Mouse (Mus musculus) limb, embryonic 15.5 days (tissue): ENCODE measurements around the gene Mme. TPM values are rescaled to one million over a fixed set of nuclear protein-coding genes. Genes with fewer than 3 reads are reported as not detected.

ENCODE experiments used
- ATAC-seq: fragments of 200-750 bp; cut with Nextera tagmentation; 2 replicates; pipeline ENCODE4 v1.8.0; 2017; ENCODE audit warnings: low read depth, moderate TSS enrichment; ENCODE audit not compliant: insufficient number of reproducible peaks, low FRiP score, low TSS enrichment
- H3K27ac ChIP-seq: fragments of 300-500 bp; sonication (generic); 2 replicates; pipeline ENCODE4 v1.5.1; 2015; ENCODE audit warnings: moderate library complexity, mild to moderate bottlenecking, inconsistent platforms
- H3K27me3 ChIP-seq: fragments of 300-500 bp; sonication (generic); 2 replicates; pipeline ENCODE4 v1.6.1; 2015; ENCODE audit warnings: inconsistent platforms
- H3K36me3 ChIP-seq: fragments of 300-500 bp; sonication (generic); 2 replicates; pipeline ENCODE4 v1.6.1; 2015; ENCODE audit warnings: inconsistent platforms
- H3K4me1 ChIP-seq: fragments of 300-500 bp; sonication (generic); 2 replicates; pipeline ENCODE4 v1.6.1; 2015; ENCODE audit warnings: inconsistent platforms
- H3K4me2 ChIP-seq: fragments of 300-500 bp; sonication (generic); 2 replicates; pipeline ENCODE4 v1.6.1; 2015; ENCODE audit warnings: mild to moderate bottlenecking, inconsistent platforms
- H3K4me3 ChIP-seq: fragments of 300-500 bp; sonication (generic); 2 replicates; pipeline ENCODE4 v1.5.1; 2015; ENCODE audit warnings: mild to moderate bottlenecking, inconsistent platforms
- H3K9ac ChIP-seq: fragments of 300-500 bp; sonication (generic); 2 replicates; pipeline ENCODE4 v1.6.1; 2015; ENCODE audit warnings: inconsistent platforms
- H3K9me3 ChIP-seq: fragments of 300-500 bp; sonication (generic); 2 replicates; pipeline ENCODE4 v1.6.1; 2016; ENCODE audit warnings: inconsistent platforms
- WGBS: fragments of 180-500 bp; shearing (Covaris S2); methylation state at CpG from one replicate; pipeline ENCODE4 v1.1.7; 2015; 5-methylcytosine and 5-hydroxymethylcytosine counted together
- polyA plus RNA-seq: library from polyadenylated mRNA; unstranded; fragments of >200 nt; fragmentation: Nextera tagmentation; extraction: Ambion mirVana; gene quantifications from 2 replicates; pipeline ENCODE4 v1.2.1, GENCODE M21; 2015

Mme gene
- polyA plus RNA-seq, result 37.0 and 42.8 TPM in 2 replicates

- no peak within 1 kb of the TSS for H3K27ac ChIP-seq
- no peak within 1 kb of the TSS for H3K9ac ChIP-seq
- H3K4me2 ChIP-seq, result no peak within 1 kb of the TSS
- H3K27me3 ChIP-seq, result no peaks in the 10 kb centered on the region
- ATAC-seq, result no peak
- WGBS, result 55% methylated on average over 7 of the region's 7 CpGs
- no peaks in the 10 kb centered on the region for H3K9me3 ChIP-seq
- no peaks in the 10 kb centered on the region for H3K4me1 ChIP-seq
- H3K4me3 ChIP-seq, result no peak within 1 kb of the TSS
- H3K36me3 ChIP-seq, result no peaks in the 10 kb centered on the region
Observed at GRCm38 (mm10) chr3:63241099-63241587, at the start of gene Mme. TSS of gene Mme (plus strand) at chr3:63241537.

DNA sequence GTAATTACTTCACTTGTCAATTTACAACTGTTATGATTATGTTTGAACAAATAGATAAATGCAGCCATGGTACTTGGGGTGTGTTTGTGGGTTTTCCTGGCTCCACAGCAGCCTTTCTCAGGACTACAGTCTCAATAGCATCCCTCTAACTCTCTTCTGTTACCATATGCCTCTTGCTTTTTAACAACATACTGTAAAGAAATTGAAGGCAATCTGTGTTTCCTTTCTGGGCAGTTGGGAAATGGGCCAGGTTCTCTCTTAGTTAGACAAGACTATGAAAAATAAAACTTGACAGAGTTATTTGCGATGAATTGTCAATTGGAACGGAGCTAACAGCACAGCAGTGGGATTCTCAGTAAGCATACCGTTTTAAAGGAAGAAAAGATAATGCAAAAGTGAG, 44.8 kb upstream of the Mme start:
- Histone ChIP-seq H3K36me3 (no peaks in the 10 kb centered on the region), H3K27me3 (no peaks in the 10 kb centered on the region), H3K9ac (no peak overlapping the region), H3K27ac (no peak overlapping the region), H3K4me1 (no peaks in the 10 kb centered on the region), H3K4me3 (no peak overlapping the region), H3K4me2 (no peak overlapping the region), H3K9me3 (no peaks in the 10 kb centered on the region)
- no peak for ATAC-seq
- WGBS, result 71% methylated on average over 3 of the region's 3 CpGs

DNA sequence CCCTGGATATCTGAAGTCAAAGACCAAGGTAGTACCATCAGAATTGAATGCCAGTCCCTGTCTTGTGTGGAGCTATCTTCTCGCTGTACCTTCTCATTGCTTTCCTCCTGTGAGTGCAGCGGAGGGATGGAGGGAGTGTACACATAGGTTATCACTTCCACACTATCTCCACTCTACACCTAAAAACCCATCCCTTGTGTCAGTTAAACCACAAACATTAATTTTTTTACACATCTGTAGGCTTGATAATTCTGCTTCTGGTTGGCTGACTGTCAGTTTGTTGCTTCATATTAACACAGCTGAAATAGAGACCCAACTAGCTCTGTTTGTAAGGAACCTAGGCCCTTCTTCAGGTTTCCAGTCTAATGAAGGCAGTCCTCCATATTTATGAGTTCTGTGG, 43.3 kb upstream of the Mme start:
- H3K36me3 ChIP-seq, result no peaks in the 10 kb centered on the region
- H3K4me3 ChIP-seq, result no peak overlapping the region
- no peak overlapping the region for H3K9ac ChIP-seq
- no peaks in the 10 kb centered on the region for H3K27me3 ChIP-seq
- no peak for ATAC-seq
- 98% methylated on average over 2 of the region's 2 CpGs for WGBS
- H3K4me1 ChIP-seq, result no peaks in the 10 kb centered on the region
- H3K27ac ChIP-seq, result no peak overlapping the region
- no peaks in the 10 kb centered on the region for H3K9me3 ChIP-seq
- H3K4me2 ChIP-seq, result no peak overlapping the region

GRCm38 (mm10) chr3:63221867-63222591, 19.3 kb upstream of the Mme start:
- no peak overlapping the region for H3K4me3 ChIP-seq
- ATAC-seq, result no peak
- H3K9me3 ChIP-seq, result no peaks in the 10 kb centered on the region
- WGBS, result 76% methylated on average over 4 of the region's 4 CpGs
- H3K27ac ChIP-seq, result no peak overlapping the region
- no peaks in the 10 kb centered on the region for H3K36me3 ChIP-seq
- no peak overlapping the region for H3K4me2 ChIP-seq
- H3K27me3 ChIP-seq, result no peaks in the 10 kb centered on the region
- no peak overlapping the region for H3K9ac ChIP-seq
- H3K4me1 ChIP-seq, result no peaks in the 10 kb centered on the region

GRCm38 (mm10) chr3:63223676-63224075, 17.7 kb upstream of the Mme start:
- no peaks in the 10 kb centered on the region for H3K27me3 ChIP-seq
- H3K36me3 ChIP-seq, result no peaks in the 10 kb centered on the region
- no peak overlapping the region for H3K9ac ChIP-seq
- no peak overlapping the region for H3K4me2 ChIP-seq
- WGBS, result 78% methylated on average over 1 of the region's 1 CpGs
- H3K4me3 ChIP-seq, result no peak overlapping the region
- no peak overlapping the region for H3K27ac ChIP-seq
- no peak for ATAC-seq
- no peaks in the 10 kb centered on the region for H3K4me1 ChIP-seq
- H3K9me3 ChIP-seq, result no peaks in the 10 kb centered on the region

DNA sequence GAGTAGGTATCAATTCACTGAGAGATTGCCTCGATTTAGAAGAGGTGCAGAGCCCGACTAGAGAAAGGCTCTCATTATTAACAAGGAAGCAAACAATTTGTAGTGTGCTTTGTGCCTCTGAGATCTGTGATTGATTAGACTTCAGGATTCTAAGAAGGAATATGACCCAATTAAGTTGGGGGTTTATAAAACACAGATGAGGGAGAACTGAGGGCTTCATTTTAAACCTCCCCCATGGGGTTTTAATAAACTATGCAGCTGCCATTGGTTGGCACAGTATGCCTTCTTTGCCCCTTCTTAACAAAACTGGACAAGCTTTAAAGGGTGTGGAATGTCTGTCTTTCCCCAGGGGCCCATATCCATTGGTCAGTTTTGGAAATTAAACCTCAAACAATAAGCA, 5.4 kb upstream of the Mme start:
- Histone ChIP-seq H3K4me3 (no peak overlapping the region), H3K27ac (no peak overlapping the region), H3K9ac (no peak overlapping the region), H3K27me3 (no peaks in the 10 kb centered on the region), H3K9me3 (no peaks in the 10 kb centered on the region), H3K36me3 (no peaks in the 10 kb centered on the region), H3K4me1 (no peaks in the 10 kb centered on the region), H3K4me2 (no peak overlapping the region)
- ATAC-seq, result no peak
- WGBS, result 21% methylated on average over 2 of the region's 2 CpGs

DNA sequence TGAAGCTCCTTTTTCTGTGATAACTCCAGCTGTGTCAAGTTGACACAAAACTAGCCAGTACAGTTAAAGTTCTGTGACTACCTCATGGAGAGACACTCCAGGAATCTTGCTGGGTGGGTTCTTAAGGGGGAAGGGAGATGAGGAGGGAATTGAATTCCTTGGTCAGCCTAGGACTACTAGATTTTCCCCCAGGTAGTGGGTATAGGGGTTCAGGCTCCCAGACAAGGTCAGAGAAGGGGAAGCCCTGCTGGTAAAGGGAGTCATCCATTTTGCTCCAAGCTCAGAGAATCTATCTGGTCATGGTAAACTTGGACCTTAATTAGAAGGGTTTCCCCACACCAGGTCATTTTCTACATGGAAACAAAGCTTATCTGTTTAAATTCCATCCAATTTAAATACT, 2.4 kb downstream of the Mme start:
- H3K27ac ChIP-seq, result no peak overlapping the region
- no peaks in the 10 kb centered on the region for H3K36me3 ChIP-seq
- no peak overlapping the region for H3K9ac ChIP-seq
- no peaks in the 10 kb centered on the region for H3K9me3 ChIP-seq
- H3K27me3 ChIP-seq, result no peaks in the 10 kb centered on the region
- H3K4me2 ChIP-seq, result no peak overlapping the region
- no peaks in the 10 kb centered on the region for H3K4me1 ChIP-seq
- no peak overlapping the region for H3K4me3 ChIP-seq
- no peak for ATAC-seq

DNA sequence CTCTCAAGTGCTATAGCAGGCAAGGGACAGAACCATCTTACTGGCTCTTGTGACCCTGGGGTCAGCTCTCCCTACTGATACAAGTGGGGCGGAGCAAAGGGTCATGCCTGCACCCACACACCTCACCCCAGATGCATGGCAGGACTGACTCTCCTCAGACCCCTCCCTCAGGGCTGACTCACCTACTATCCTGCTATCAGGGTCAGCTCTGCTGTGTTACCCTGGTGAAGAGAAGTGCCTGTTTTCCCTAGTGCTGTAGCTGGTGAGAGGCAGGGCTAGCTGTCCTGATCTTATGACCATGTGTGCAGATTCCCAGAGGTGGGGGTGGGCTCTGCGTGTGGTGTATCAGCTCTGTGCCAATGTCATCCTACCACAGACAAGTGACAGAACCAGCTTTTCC, 30.8 kb downstream of the Mme start:
- Histone ChIP-seq H3K36me3 (no peaks in the 10 kb centered on the region), H3K9ac (no peak overlapping the region), H3K9me3 (no peaks in the 10 kb centered on the region), H3K4me3 (no peak overlapping the region), H3K27me3 (no peaks in the 10 kb centered on the region), H3K4me1 (no peaks in the 10 kb centered on the region), H3K4me2 (no peak overlapping the region), H3K27ac (no peak overlapping the region)
- 92% methylated on average over 2 of the region's 2 CpGs for WGBS
- no peak for ATAC-seq

GRCm38 (mm10) chr3:63294316-63294715, 53.0 kb downstream of the Mme start:
- Histone ChIP-seq H3K4me2 (no peak overlapping the region; the same call in 1 of the 2 replicates), H3K36me3 (no peaks in the 10 kb centered on the region), H3K4me1 (no peaks in the 10 kb centered on the region), H3K9ac (no peak overlapping the region), H3K27me3 (no peaks in the 10 kb centered on the region), H3K27ac (no peak overlapping the region), H3K4me3 (no peak overlapping the region), H3K9me3 (no peaks in the 10 kb centered on the region)
- ATAC-seq, result no peak
- WGBS, result 84% methylated on average over 6 of the region's 6 CpGs

GRCm38 (mm10) chr3:63294791-63295190, 53.5 kb downstream of the Mme start:
- Histone ChIP-seq H3K27me3 (no peaks in the 10 kb centered on the region), H3K4me3 (peak overlapping the region; percentile 78), H3K4me2 (peak overlapping the region; percentile 94), H3K4me1 (no peaks in the 10 kb centered on the region), H3K9ac (no peak overlapping the region), H3K9me3 (no peaks in the 10 kb centered on the region), H3K27ac (peak overlapping the region; percentile 97), H3K36me3 (no peaks in the 10 kb centered on the region)
- 45% methylated on average over 4 of the region's 4 CpGs for WGBS
- no peak for ATAC-seq

DNA sequence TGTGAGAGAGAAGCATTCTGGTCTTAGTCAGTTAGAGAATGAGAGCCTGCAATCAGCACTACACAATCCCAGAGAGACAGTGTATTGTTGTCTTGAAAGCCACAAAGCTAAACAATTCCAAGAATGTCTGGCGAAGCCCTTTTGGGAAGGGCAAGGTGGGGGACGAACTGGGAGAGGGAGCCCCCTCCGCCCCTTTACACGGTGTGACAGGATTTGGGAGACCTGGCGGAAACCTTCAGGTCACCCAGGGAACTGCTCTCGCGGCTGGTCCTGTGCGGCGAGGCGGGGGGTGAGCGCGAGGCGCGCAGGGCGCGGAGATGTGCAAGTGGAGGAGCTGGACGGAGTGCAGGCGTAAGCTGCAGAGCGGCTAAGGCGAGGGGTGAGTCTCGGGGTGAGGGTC, 53.9 kb downstream of the Mme start:
- H3K4me1 ChIP-seq, result no peaks in the 10 kb centered on the region
- peak overlapping the region; percentile 78 for H3K4me3 ChIP-seq
- H3K36me3 ChIP-seq, result no peaks in the 10 kb centered on the region
- H3K27ac ChIP-seq, result peak overlapping the region; percentile 97
- no peaks in the 10 kb centered on the region for H3K27me3 ChIP-seq
- H3K4me2 ChIP-seq, result peak overlapping the region; percentile 94
- under 1% methylated on average over 18 of the region's 21 CpGs for WGBS
- peak overlapping the region; percentile 78 for H3K9ac ChIP-seq
- ATAC-seq, result peak; percentile 64; the same call in 1 of the 2 replicates
- no peaks in the 10 kb centered on the region for H3K9me3 ChIP-seq

- H3K9me3 ChIP-seq, result no peaks in the 10 kb centered on the region
- WGBS, result under 1% methylated on average over 40 of the region's 54 CpGs
Observed at GRCm38 (mm10) chr3:63295657-63296231, 54.4 kb downstream of the Mme start.

More at GRCm38 (mm10) chr3:63295657-63296231, 54.4 kb downstream of the Mme start:
- Histone ChIP-seq H3K27ac (peak overlapping the region; percentile 97), H3K4me2 (peak overlapping the region; percentile 94), H3K4me3 (peak overlapping the region; percentile 78), H3K4me1 (no peaks in the 10 kb centered on the region), H3K36me3 (no peaks in the 10 kb centered on the region), H3K9ac (peak overlapping the region; percentile 78), H3K27me3 (no peaks in the 10 kb centered on the region)
- ATAC-seq, result peak; percentile 77
